Mouse (Mus musculus): ENCODE data around the gene Gm826.

Gm826 gene

GRCm38 (mm10) chr2:160275959-160276657 is 57.9 kb downstream of the Gm826 start:
- DNase-seq (ENCODE audit: low read depth, low spot score), result peak; percentile 4

GRCm38 (mm10) chr2:160267828-160268453 is 66.0 kb downstream of the Gm826 start:
- no peak for DNase-seq (ENCODE audit: low read depth, low spot score)

GRCm38 (mm10) chr2:160263861-160264260 is 70.1 kb downstream of the Gm826 start:
- no peak for DNase-seq (ENCODE audit: low read depth, low spot score)

GRCm38 (mm10) chr2:160261538-160261937 is 72.4 kb downstream of the Gm826 start:
- DNase-seq (ENCODE audit: low read depth, low spot score), result no peak
